Mouse (Mus musculus) midbrain, embryonic 11.5 days (tissue): ENCODE results near the gene Tnfrsf8. TPM values are rescaled to one million over a fixed set of nuclear protein-coding genes. Genes with fewer than 3 reads are reported as not detected.

Experiments
- ATAC-seq: fragments of 200-750 bp; cut with Nextera tagmentation; 2 replicates; pipeline ENCODE4 v1.8.0; 2017; ENCODE audit warnings: moderate TSS enrichment, moderate library complexity; ENCODE audit not compliant: low FRiP score
- DNase-seq: peaks from one replicate; pipeline ENCODE4 v3.0.0; 2015; ENCODE audit warnings: low spot score; ENCODE audit errors: missing footprints
- H3K27ac ChIP-seq: fragments of 300-500 bp; sonication (generic); 2 replicates; pipeline ENCODE4 v1.5.1; 2014; ENCODE audit warnings: low read depth, low read length
- H3K27me3 ChIP-seq: fragments of 300-500 bp; sonication (generic); 2 replicates; pipeline ENCODE4 v1.6.1; 2014; ENCODE audit warnings: mild to moderate bottlenecking, low read length, moderate library complexity, mixed read lengths; ENCODE audit not compliant: control insufficient read depth, insufficient read depth
- H3K36me3 ChIP-seq: fragments of 300-500 bp; sonication (generic); 2 replicates; pipeline ENCODE4 v1.6.1; 2014; ENCODE audit warnings: mild to moderate bottlenecking, low read length, moderate library complexity, mixed read lengths; ENCODE audit not compliant: control insufficient read depth, insufficient read depth
- H3K4me1 ChIP-seq: fragments of 300-500 bp; sonication (generic); 2 replicates; pipeline ENCODE4 v1.6.1; 2014; ENCODE audit warnings: low read length; ENCODE audit not compliant: control insufficient read depth, insufficient read depth
- H3K4me2 ChIP-seq: fragments of 300-500 bp; sonication (generic); 2 replicates; pipeline ENCODE4 v1.6.1; 2014; ENCODE audit warnings: mild to moderate bottlenecking, moderate library complexity
- H3K4me3 ChIP-seq: fragments of 300-500 bp; sonication (generic); 2 replicates; pipeline ENCODE4 v1.5.1; 2014; ENCODE audit warnings: low read depth, low read length
- H3K9ac ChIP-seq: fragments of 300-500 bp; sonication (generic); 2 replicates; pipeline ENCODE4 v1.6.1; 2014; ENCODE audit warnings: low read length
- H3K9me3 ChIP-seq: fragments of 300-500 bp; sonication (generic); 2 replicates; pipeline ENCODE4 v1.6.1; 2016; ENCODE audit warnings: low read length; ENCODE audit not compliant: control insufficient read depth
- WGBS: fragments of 180-500 bp; shearing (Covaris S2); extraction: QIAGEN DNeasy Blood & Tissue Kit; methylation state at CpG from one replicate; pipeline ENCODE4 v1.1.7; 2014; 5-methylcytosine and 5-hydroxymethylcytosine counted together
- polyA plus RNA-seq: library from polyadenylated mRNA; unstranded; fragments of >200 nt; fragmentation: Nextera tagmentation; extraction: Ambion mirVana; gene quantifications from 2 replicates; pipeline ENCODE4 v1.2.1, GENCODE M21; 2014

Gene Tnfrsf8
- polyA plus RNA-seq, 1 experiment from 2014 or later, result 0.04 TPM

DNA sequence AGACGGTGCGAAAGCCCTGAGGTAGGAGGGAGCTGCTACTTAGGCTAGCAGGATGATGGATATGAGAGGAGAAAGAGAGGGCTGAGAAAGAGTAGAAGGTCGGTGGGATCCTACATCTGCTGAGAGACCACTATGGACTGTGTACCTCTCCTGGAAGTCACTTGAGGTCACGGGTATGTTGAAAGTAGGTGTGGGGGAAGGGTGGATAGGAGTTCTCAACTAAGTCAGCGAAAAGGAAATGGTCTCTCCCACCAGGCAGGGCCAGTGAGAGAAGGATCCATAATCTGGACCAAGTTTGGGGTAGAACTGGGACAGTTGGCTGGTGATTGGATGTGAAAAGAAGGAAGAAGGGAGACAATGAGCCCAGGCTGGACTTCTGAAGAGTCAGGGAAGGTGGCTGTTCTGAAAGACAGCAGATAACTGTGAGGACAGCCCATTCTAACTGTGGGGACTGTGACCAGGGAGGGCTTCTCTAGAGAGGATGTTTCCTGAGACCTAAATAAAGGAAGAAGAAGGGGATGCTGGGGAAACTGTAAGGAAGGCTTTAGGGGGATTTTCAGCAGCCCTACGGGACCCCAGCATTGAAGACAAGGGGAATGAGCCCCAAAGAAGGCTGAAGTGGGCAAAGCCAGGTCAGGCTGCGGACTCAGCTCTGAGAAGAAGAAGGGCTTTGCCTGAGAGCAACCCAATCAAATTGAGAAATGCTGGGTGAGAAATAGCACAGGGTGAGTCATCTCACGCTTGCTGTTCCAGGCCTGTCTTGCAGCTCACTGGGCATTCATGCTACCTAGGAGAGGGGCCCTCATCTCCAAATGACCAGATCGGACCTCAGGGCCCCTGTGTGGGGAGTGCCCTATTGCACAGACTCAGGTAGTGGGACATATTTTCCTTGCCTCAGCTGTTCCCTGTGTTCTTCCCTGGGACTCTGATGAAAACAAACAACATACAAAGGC lies 23.2 kb upstream of the Tnfrsf8 start:
- Histone ChIP-seq H3K36me3 (no peaks in the 10 kb centered on the region), H3K9ac (no peak overlapping the region), H3K4me2 (no peak overlapping the region), H3K4me1 (no peaks in the 10 kb centered on the region), H3K27me3 (no peaks in the 10 kb centered on the region), H3K4me3 (no peak overlapping the region), H3K9me3 (no peaks in the 10 kb centered on the region), H3K27ac (no peak overlapping the region)
- WGBS, result 78% methylated on average over 9 of the region's 9 CpGs
- ATAC-seq (no peak), DNase-seq (no peak)

DNA sequence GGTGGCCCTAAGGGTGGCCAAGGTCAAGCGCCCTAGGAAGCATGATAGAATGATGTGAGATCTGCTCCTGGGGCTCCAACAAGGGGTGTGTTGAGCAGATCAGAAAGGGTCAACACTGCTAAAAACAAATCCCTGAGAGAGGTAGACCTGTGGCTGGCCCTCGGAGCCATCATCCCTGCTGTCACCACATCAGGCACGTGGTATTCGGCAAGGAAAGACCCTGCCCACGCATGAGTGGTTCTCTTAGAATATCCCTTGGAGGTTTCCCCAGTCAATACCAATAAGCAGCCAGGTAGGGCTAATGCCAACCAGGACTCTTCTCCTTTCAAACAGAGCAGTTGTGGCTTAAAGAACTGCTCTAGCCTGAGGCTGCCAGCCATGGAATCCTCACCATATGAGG lies 21.6 kb upstream of the Tnfrsf8 start:
- 91% methylated on average over 5 of the region's 5 CpGs for WGBS
- Histone ChIP-seq H3K4me3 (no peak overlapping the region), H3K27ac (no peak overlapping the region), H3K9me3 (no peaks in the 10 kb centered on the region), H3K9ac (no peak overlapping the region), H3K4me2 (no peak overlapping the region), H3K36me3 (no peaks in the 10 kb centered on the region), H3K27me3 (no peaks in the 10 kb centered on the region), H3K4me1 (no peaks in the 10 kb centered on the region)
- ATAC-seq, result no peak
- DNase-seq, result no peak

DNA sequence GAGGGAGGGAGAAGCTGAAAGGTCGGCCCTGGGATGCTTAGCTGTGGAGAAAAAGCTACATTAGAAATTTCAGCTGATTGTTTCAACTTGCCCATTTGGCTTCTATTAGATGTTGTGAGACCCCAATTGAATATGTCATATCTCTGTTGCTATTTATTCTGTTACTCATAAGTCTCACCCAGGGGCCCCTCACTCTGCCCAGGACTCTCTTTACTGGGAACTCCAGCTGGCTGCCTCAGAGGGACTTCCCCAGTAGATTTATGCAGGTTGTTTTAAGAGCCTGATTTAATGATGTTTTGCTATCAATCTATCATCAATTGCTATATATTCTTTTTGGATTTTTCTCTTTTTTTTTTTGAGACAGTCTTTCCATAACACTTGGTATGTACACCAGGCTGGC lies 21.1 kb upstream of the Tnfrsf8 start:
- Histone ChIP-seq H3K4me2 (no peak overlapping the region), H3K36me3 (no peaks in the 10 kb centered on the region), H3K9me3 (no peaks in the 10 kb centered on the region), H3K4me3 (no peak overlapping the region), H3K27me3 (no peaks in the 10 kb centered on the region), H3K4me1 (no peaks in the 10 kb centered on the region), H3K27ac (no peak overlapping the region), H3K9ac (no peak overlapping the region)
- no peak for DNase-seq
- WGBS, result 59% methylated on average over 1 of the region's 1 CpGs
- ATAC-seq, result no peak

DNA sequence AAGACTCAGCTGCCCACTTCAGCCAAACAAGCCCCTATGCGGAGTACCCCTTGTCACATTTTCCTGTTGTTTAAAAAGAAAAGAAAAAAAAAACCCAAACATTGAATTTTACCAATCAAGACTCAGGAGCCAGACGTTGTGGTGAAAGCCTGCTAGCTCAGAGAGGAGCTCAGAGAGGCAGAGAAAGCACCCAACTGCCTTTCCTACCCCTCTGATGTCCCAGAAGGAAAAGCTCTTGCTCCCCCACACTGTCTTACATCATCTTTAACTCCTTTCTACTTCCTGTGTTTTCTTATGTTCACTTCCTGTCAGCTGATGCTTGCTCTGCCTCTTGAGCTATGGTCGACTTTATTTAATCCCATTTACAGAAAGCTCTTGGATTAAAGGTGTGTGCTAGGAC lies 8.7 kb upstream of the Tnfrsf8 start:
- 71% methylated on average over 3 of the region's 3 CpGs for WGBS
- ATAC-seq, result no peak
- Histone ChIP-seq H3K4me1 (no peaks in the 10 kb centered on the region), H3K27me3 (no peaks in the 10 kb centered on the region), H3K36me3 (no peaks in the 10 kb centered on the region), H3K4me3 (no peak overlapping the region), H3K9me3 (no peaks in the 10 kb centered on the region), H3K27ac (no peak overlapping the region), H3K4me2 (no peak overlapping the region), H3K9ac (no peak overlapping the region)
- no peak for DNase-seq

GRCm38 (mm10) chr4:145322995-145323627 lies 8.1 kb upstream of the Tnfrsf8 start:
- H3K36me3 ChIP-seq, result no peaks in the 10 kb centered on the region
- ATAC-seq (no peak), DNase-seq (no peak)
- no peak overlapping the region for H3K9ac ChIP-seq
- no peak overlapping the region for H3K27ac ChIP-seq
- no peaks in the 10 kb centered on the region for H3K27me3 ChIP-seq
- 83% methylated on average over 8 of the region's 8 CpGs for WGBS
- H3K4me1 ChIP-seq, result no peaks in the 10 kb centered on the region
- H3K9me3 ChIP-seq, result no peaks in the 10 kb centered on the region
- no peak overlapping the region for H3K4me2 ChIP-seq
- no peak overlapping the region for H3K4me3 ChIP-seq

- Histone ChIP-seq H3K27ac (no peak overlapping the region), H3K9me3 (no peaks in the 10 kb centered on the region), H3K4me3 (no peak overlapping the region), H3K36me3 (no peaks in the 10 kb centered on the region), H3K4me2 (no peak overlapping the region), H3K4me1 (no peaks in the 10 kb centered on the region), H3K9ac (no peak overlapping the region), H3K27me3 (no peaks in the 10 kb centered on the region)
- 93% methylated on average over 5 of the region's 5 CpGs for WGBS
- DNase-seq, result no peak
- no peak for ATAC-seq
Measured at GRCm38 (mm10) chr4:145322211-145322610, 7.2 kb upstream of the Tnfrsf8 start.

- 62% methylated on average over 4 of the region's 4 CpGs for WGBS
- no peaks in the 10 kb centered on the region for H3K9me3 ChIP-seq
- no peaks in the 10 kb centered on the region for H3K27me3 ChIP-seq
- H3K27ac ChIP-seq, result no peak overlapping the region
- H3K4me3 ChIP-seq, result no peak overlapping the region
- no peak overlapping the region for H3K9ac ChIP-seq
- DNase-seq (no peak), ATAC-seq (no peak)
- no peaks in the 10 kb centered on the region for H3K36me3 ChIP-seq
- H3K4me2 ChIP-seq, result no peak overlapping the region
- no peaks in the 10 kb centered on the region for H3K4me1 ChIP-seq
Measured at GRCm38 (mm10) chr4:145320624-145321023, 5.7 kb upstream of the Tnfrsf8 start.

DNA sequence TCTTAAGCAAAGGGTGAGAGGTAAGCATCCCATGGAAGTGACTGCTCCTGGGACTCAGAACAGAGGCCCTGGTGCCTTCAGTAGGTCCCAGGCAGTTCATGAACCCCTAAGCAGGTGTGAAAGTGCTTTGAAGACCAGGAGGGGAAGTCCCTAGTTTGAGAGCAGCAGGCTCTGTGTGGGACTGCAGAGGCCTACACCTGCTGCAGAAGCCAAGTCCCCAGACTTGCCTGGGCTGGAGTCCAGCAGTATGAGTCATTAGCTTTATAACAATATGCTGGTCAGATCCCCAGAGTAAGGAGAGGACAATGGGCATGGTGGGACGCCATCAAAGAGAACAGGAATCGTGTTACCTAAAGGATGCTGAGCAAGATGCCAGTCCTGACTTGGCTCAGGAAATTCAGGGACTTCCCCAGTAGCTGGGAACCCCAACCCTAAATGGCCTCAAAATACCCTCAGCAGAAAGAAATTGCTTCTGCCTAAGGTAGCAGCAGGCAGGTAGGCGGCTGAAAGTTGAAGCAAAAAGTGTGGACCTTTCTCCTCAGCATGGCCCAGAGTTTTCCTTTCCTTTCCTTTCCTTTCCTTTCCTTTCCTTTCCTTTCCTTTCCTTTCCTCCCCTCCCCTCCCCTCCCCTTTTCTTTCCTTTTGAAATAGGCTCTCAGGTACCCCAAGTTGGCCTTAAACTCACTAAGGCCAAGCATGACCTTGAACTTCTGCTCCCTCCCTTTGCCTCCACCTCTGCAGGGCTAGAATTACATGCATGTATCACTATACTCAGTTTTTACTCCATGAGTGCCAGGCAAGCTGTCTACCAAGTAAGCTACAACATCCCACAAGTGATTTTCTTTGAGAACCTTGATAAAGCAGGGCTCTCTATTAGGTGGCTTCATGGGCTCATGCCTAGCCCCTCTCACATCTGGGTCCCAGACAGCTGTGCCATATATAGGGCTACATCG lies 4.6 kb upstream of the Tnfrsf8 start:
- no peaks in the 10 kb centered on the region for H3K9me3 ChIP-seq
- no peak overlapping the region for H3K4me3 ChIP-seq
- DNase-seq (no peak), ATAC-seq (no peak)
- H3K4me1 ChIP-seq, result no peaks in the 10 kb centered on the region
- 75% methylated on average over 4 of the region's 4 CpGs for WGBS
- H3K4me2 ChIP-seq, result no peak overlapping the region
- H3K27ac ChIP-seq, result no peak overlapping the region
- H3K36me3 ChIP-seq, result no peaks in the 10 kb centered on the region
- no peaks in the 10 kb centered on the region; the same call in 1 of the 2 replicates for H3K27me3 ChIP-seq
- no peak overlapping the region for H3K9ac ChIP-seq
